Mouse (Mus musculus): ENCODE data around the gene Gm11172. TPM values are rescaled to one million over a fixed set of nuclear protein-coding genes. Genes with fewer than 3 reads are reported as not detected.

Gene Gm11172
- total and polyA plus RNA-seq, 2 experiments from 2014 or later: not detected

DNA sequence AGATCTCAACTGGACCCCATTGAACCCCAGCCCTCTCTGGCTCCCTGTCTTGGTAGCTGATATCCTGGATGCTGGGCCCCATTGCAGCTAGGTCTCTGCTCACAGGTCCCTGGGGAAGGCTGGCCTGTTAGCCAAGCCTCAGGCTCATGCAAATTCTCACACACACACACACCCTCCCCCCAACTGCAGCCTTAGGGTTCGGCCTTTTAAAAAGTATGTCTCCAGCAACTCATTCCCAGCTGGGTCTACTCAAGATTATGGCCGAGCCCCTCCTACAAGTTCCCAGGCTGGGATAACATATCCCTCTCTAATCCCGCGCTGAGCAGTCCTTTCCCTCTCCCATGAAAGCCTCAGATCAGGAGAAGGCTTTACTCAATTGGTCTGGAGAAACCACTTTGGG lies 8.7 kb downstream of the Gm11172 start:
- Histone ChIP-seq H3K9ac (replicated peaks; ENCODE audit: low read length, poor library complexity, severe bottlenecking) (no peak overlapping the region), H3K9me3 (ENCODE audit: low read length) (no peaks in the 10 kb centered on the region), H3K27me3 (ENCODE audit: insufficient read depth, low read length) (no peaks in the 10 kb centered on the region), H3K27ac (ENCODE audit: low read depth, low read length) (no peak overlapping the region), H3K4me1 (ENCODE audit: insufficient read depth, low read length) (no peaks in the 10 kb centered on the region), H3K36me3 (ENCODE audit: insufficient read depth, low read length) (no peaks in the 10 kb centered on the region), H3K4me2 (ENCODE audit: low read depth, low read length, poor library complexity, severe bottlenecking) (no peak overlapping the region), H3K4me3 (ENCODE audit: low read depth, low read length) (no peak overlapping the region)
- DNase-seq (ENCODE audit: low spot score) (no peak), ATAC-seq (ENCODE audit: low FRiP score) (no peak)
- TF ChIP-seq CTCF (IDR thresholded peaks at IDR 0.05): no peak
- 76% methylated on average over 4 of the region's 4 CpGs for WGBS

DNA sequence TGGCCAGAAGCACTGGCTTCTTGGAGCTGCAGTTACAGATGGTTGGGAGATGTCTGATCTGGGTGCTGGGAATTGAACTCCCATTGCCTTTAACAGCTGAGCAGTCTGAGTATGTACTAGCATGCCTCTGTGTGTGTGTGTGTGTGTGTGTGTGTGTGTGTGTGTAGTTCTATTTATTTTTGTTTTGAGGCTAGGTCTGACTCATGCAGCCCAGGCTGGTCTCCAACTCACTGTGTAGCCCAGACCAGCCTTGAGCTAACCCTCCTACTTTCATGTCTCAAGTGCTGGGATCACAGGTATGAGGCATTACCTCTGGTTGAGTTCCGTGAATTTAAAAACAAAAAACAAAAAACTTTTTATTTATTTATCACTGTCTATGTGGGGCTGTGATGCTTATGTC lies 11.8 kb downstream of the Gm11172 start:
- no peaks in the 10 kb centered on the region for H3K27me3 ChIP-seq (ENCODE audit: insufficient read depth, low read length)
- H3K4me3 ChIP-seq (ENCODE audit: low read depth, low read length): no peak overlapping the region
- TF ChIP-seq CTCF (IDR thresholded peaks at IDR 0.05): no peak
- H3K4me2 ChIP-seq (ENCODE audit: low read depth, low read length, poor library complexity, severe bottlenecking): no peak overlapping the region
- H3K4me1 ChIP-seq (ENCODE audit: insufficient read depth, low read length): no peaks in the 10 kb centered on the region
- 92% methylated on average over 1 of the region's 1 CpGs for WGBS
- H3K9me3 ChIP-seq (ENCODE audit: low read length): no peaks in the 10 kb centered on the region
- H3K9ac ChIP-seq (replicated peaks; ENCODE audit: low read length, poor library complexity, severe bottlenecking): no peak overlapping the region
- H3K27ac ChIP-seq (ENCODE audit: low read depth, low read length): no peak overlapping the region
- ATAC-seq (ENCODE audit: low FRiP score) (no peak), DNase-seq (ENCODE audit: low spot score) (no peak)
- no peaks in the 10 kb centered on the region for H3K36me3 ChIP-seq (ENCODE audit: insufficient read depth, low read length)

DNA sequence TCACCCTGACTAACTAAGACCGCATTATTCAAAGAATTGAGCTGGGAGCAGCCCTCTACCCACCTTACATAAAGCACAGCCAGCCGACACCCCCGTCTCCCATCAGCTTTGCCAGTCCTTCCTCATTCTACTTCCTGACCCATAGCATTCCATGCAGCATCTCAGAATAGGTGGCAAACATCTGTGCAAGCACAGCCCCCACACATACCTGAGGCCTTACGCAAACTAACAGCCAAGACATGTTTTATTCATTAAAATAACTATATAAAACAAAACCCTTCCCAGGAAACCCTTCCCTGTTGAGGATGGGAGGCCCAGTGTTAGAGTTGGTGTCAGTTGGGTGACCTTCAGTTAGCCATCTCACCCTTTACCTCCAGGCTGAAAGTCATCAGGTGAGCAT lies 13.1 kb downstream of the Gm11172 start:
- H3K27me3 ChIP-seq (ENCODE audit: insufficient read depth, low read length): no peaks in the 10 kb centered on the region
- H3K9ac ChIP-seq (replicated peaks; ENCODE audit: low read length, poor library complexity, severe bottlenecking): no peak overlapping the region
- no peak for DNase-seq (ENCODE audit: low spot score)
- no peaks in the 10 kb centered on the region for H3K36me3 ChIP-seq (ENCODE audit: insufficient read depth, low read length)
- no peak overlapping the region for H3K27ac ChIP-seq (ENCODE audit: low read depth, low read length)
- H3K9me3 ChIP-seq (ENCODE audit: low read length): no peaks in the 10 kb centered on the region
- no peak overlapping the region for H3K4me2 ChIP-seq (ENCODE audit: low read depth, low read length, poor library complexity, severe bottlenecking)
- H3K4me1 ChIP-seq (ENCODE audit: insufficient read depth, low read length): no peaks in the 10 kb centered on the region
- no peak for ATAC-seq (ENCODE audit: low FRiP score)
- no peak overlapping the region for H3K4me3 ChIP-seq (ENCODE audit: low read depth, low read length)
- 92% methylated on average over 4 of the region's 4 CpGs for WGBS
- no peak for TF ChIP-seq CTCF (IDR thresholded peaks at IDR 0.05)

DNA sequence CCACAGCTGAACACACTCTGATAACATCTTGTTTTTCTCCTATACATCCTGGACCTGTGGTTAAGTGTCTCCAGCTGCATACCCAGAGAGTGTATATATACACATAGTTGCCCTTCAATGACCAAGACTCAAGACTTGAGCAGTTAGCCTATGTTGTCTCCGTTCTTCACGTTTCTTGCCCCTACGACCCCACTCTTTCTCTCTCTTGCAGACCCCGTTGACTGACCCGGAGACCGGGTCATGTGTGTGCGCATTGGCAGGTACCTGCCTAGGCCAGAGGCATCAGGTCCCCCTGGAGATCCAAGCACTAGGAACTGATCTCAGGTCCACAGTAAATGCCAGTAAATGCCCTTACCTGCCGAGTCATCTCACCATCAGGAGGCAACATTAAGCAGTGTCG lies 14.6 kb downstream of the Gm11172 start:
- Histone ChIP-seq H3K27ac (ENCODE audit: low read depth, low read length) (no peak overlapping the region), H3K36me3 (ENCODE audit: insufficient read depth, low read length) (no peaks in the 10 kb centered on the region), H3K4me3 (ENCODE audit: low read depth, low read length) (no peak overlapping the region), H3K27me3 (ENCODE audit: insufficient read depth, low read length) (no peaks in the 10 kb centered on the region), H3K9me3 (ENCODE audit: low read length) (no peaks in the 10 kb centered on the region), H3K4me1 (ENCODE audit: insufficient read depth, low read length) (no peaks in the 10 kb centered on the region), H3K4me2 (ENCODE audit: low read depth, low read length, poor library complexity, severe bottlenecking) (no peak overlapping the region), H3K9ac (replicated peaks; ENCODE audit: low read length, poor library complexity, severe bottlenecking) (no peak overlapping the region)
- no peak for TF ChIP-seq CTCF (IDR thresholded peaks at IDR 0.05)
- DNase-seq (ENCODE audit: low spot score): no peak
- WGBS: 89% methylated on average over 9 of the region's 9 CpGs
- no peak for ATAC-seq (ENCODE audit: low FRiP score)

DNA sequence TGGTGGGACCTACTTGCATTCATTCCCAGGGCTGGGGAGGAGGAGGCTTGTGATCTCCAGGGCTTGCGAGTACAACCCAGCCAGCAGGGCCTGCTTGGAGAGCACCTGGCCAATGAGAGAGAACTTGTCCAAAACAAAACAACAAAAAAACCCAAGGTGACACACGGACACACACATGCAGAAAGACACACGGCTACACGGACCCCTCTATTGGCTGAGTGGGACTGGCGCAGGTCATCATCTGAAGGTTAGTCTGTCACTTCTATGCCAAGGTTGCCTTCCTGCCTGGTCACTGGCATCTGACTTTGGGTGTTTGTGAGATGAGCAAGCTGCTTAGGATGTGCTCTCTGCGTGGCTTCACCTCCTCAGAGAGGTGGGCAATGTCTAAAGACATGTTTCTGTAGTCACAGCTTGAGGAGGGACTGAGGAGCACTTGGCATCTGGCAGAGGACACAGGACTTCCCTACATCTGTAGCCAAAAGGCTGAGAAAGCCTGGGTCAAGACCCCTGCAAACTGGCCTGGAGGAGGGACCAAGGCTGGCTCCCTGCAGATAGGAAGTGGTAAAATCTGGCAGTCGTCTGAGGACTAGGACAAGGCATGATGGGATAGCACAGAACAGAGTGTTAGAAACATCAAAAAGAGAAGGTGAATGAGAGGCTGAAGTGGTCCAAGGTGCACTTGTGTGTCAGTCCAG lies 15.2 kb downstream of the Gm11172 start:
- Histone ChIP-seq H3K9ac (replicated peaks; ENCODE audit: low read length, poor library complexity, severe bottlenecking) (no peak overlapping the region), H3K27me3 (ENCODE audit: insufficient read depth, low read length) (no peaks in the 10 kb centered on the region), H3K4me3 (ENCODE audit: low read depth, low read length) (no peak overlapping the region), H3K36me3 (ENCODE audit: insufficient read depth, low read length) (no peaks in the 10 kb centered on the region), H3K4me2 (ENCODE audit: low read depth, low read length, poor library complexity, severe bottlenecking) (no peak overlapping the region), H3K27ac (ENCODE audit: low read depth, low read length) (no peak overlapping the region), H3K4me1 (ENCODE audit: insufficient read depth, low read length) (no peaks in the 10 kb centered on the region), H3K9me3 (ENCODE audit: low read length) (no peaks in the 10 kb centered on the region)
- TF ChIP-seq CTCF (IDR thresholded peaks at IDR 0.05): no peak
- ATAC-seq (ENCODE audit: low FRiP score): no peak
- WGBS: 82% methylated on average over 7 of the region's 7 CpGs
- no peak for DNase-seq (ENCODE audit: low spot score)

DNA sequence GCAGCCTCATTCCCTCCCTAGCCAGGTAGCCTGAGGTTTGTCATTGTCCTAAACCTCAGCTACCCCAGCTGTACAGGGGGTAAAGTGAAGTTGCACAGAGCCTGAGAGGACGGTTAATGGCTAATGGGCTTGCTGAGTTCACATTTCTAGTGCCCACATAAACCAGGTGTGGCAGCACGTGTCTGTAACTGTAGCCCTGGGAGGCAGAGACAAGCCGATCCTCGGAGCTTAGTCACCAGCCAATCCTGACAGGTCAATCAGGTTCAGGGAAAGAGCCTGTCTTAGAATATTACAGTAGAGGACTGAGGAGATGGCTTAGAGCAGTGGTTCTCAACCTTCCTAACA lies 15.7 kb downstream of the Gm11172 start:
- 75% methylated on average over 4 of the region's 4 CpGs for WGBS
- no peak for ATAC-seq (ENCODE audit: low FRiP score)
- H3K27me3 ChIP-seq (ENCODE audit: insufficient read depth, low read length): no peaks in the 10 kb centered on the region
- H3K4me3 ChIP-seq (ENCODE audit: low read depth, low read length): no peak overlapping the region
- DNase-seq (ENCODE audit: low spot score): no peak
- no peak overlapping the region for H3K27ac ChIP-seq (ENCODE audit: low read depth, low read length)
- H3K4me2 ChIP-seq (ENCODE audit: low read depth, low read length, poor library complexity, severe bottlenecking): no peak overlapping the region
- H3K36me3 ChIP-seq (ENCODE audit: insufficient read depth, low read length): no peaks in the 10 kb centered on the region
- no peaks in the 10 kb centered on the region for H3K4me1 ChIP-seq (ENCODE audit: insufficient read depth, low read length)
- no peak for TF ChIP-seq CTCF (IDR thresholded peaks at IDR 0.05)
- H3K9me3 ChIP-seq (ENCODE audit: low read length): no peaks in the 10 kb centered on the region
- H3K9ac ChIP-seq (replicated peaks; ENCODE audit: low read length, poor library complexity, severe bottlenecking): no peak overlapping the region

Measured in midbrain, postnatal 0 days (tissue).